ENCODE assay signal across 51 mouse cellular contexts in genomic region chr3:94305457-94305856, GRCm38 (mm10). TPM values are rescaled to one million over a fixed set of nuclear protein-coding genes. Genes with fewer than 3 reads are reported as not detected.
"Had no signal": no experiment of that assay in that cellular context is flagged by ENCODE, and none has a peak within 500 bp of the region (broad histone marks: within the 10 kb centered on the region; RNA-seq: fewer than 3 reads in every experiment).

No protein-coding gene starts in this region.

- H3K27ac ChIP-seq: heart, embryonic 13.5 days; heart, embryonic 15.5 days; hindbrain, embryonic 10.5 days; hindbrain, embryonic 12.5 days; hindbrain, embryonic 13.5 days; hindbrain, embryonic 14.5 days; hindbrain, embryonic 15.5 days; hindbrain, postnatal 0 days; intestine, embryonic 15.5 days; kidney, embryonic 15.5 days; kidney, postnatal 0 days; layer of hippocampus, adult 2 months; left cerebral cortex, adult 2 months had no signal

- H3K36me3 ChIP-seq: heart, embryonic 12.5 days; heart, embryonic 13.5 days; heart, embryonic 15.5 days; hindbrain, embryonic 10.5 days; hindbrain, embryonic 12.5 days; hindbrain, embryonic 13.5 days; hindbrain, embryonic 15.5 days; intestine, embryonic 15.5 days; kidney, embryonic 15.5 days had no signal

- H3K9me3 ChIP-seq: heart, embryonic 12.5 days; heart, embryonic 15.5 days; hindbrain, embryonic 10.5 days; hindbrain, embryonic 12.5 days; hindbrain, embryonic 13.5 days; hindbrain, embryonic 15.5 days; intestine, embryonic 15.5 days; kidney, embryonic 15.5 days had no signal

- H3K9ac ChIP-seq: heart, embryonic 12.5 days; heart, embryonic 13.5 days; heart, embryonic 15.5 days; hindbrain, embryonic 12.5 days; hindbrain, embryonic 13.5 days; hindbrain, embryonic 14.5 days; hindbrain, embryonic 15.5 days; intestine, embryonic 15.5 days; kidney, embryonic 15.5 days had no signal

- H3K4me1 ChIP-seq: heart, embryonic 12.5 days; heart, embryonic 15.5 days; hindbrain, embryonic 10.5 days; intestine, embryonic 15.5 days had no signal

- H3K4me3 ChIP-seq: heart, embryonic 12.5 days; heart, embryonic 13.5 days; heart, embryonic 15.5 days; hindbrain, embryonic 10.5 days; hindbrain, embryonic 12.5 days; hindbrain, embryonic 13.5 days; hindbrain, embryonic 15.5 days; intestine, embryonic 15.5 days; kidney, embryonic 15.5 days; layer of hippocampus, adult 2 months; left cerebral cortex, adult 2 months had no signal

- DNase-seq: heart, postnatal 10 days; heart, postnatal 14 days; heart, postnatal 36 days; heart, postnatal 4 days; kidney, adult 11 months; kidney, adult 18-20 months; kidney, adult 2 months; kidney, adult 8-10 months; kidney, adult 9 months; kidney, postnatal 10 days; kidney, postnatal 14 days; kidney, postnatal 25 days; kidney, postnatal 36 days; kidney, postnatal 4 days; layer of hippocampus, adult 9-11 months; layer of hippocampus, postnatal 36 days had no signal

- H3K27me3 ChIP-seq: heart, embryonic 12.5 days; heart, embryonic 13.5 days; heart, embryonic 15.5 days; hindbrain, embryonic 12.5 days; hindbrain, embryonic 15.5 days; intestine, embryonic 15.5 days; kidney, embryonic 15.5 days had no signal

RNA-seq across cellular contexts. Expression of gene Them5, which starts 36.4 kb away (rescaled TPM):
- total RNA-seq: heart, postnatal 10 days; heart, postnatal 14 days; heart, postnatal 25 days; heart, postnatal 36 days; heart, postnatal 4 days; hematopoietic stem cell, adult 5-6 weeks; hindbrain, postnatal 0 days; layer of hippocampus, adult 18-20 months; layer of hippocampus, adult 2 months; layer of hippocampus, adult 8-10 months; layer of hippocampus, postnatal 10 days; layer of hippocampus, postnatal 14 days; layer of hippocampus, postnatal 25 days; layer of hippocampus, postnatal 36 days; left cerebral cortex, adult 18-20 months; left cerebral cortex, adult 2 months had no signal
- polyA plus RNA-seq: heart, embryonic 12.5 days; heart, embryonic 13.5 days; heart, embryonic 14.5 days; heart, postnatal 0 days; hindbrain, embryonic 10.5 days; hindbrain, embryonic 11.5 days; hindbrain, embryonic 12.5 days; hindbrain, embryonic 14.5 days; inflammation-experienced regulatory T-cells, adult 6 months; intestine, embryonic 14.5 days; intestine, embryonic 15.5 days; intestine, postnatal 0 days; kidney, embryonic 14.5 days; kidney, embryonic 15.5 days; kidney, embryonic 16.5 days; large intestine, adult 2 months had no signal

RNA-seq across cellular contexts. Expression of gene Gm4778, which starts 41.6 kb away (rescaled TPM):
- total RNA-seq: heart, postnatal 10 days; heart, postnatal 14 days; heart, postnatal 25 days; heart, postnatal 36 days; heart, postnatal 4 days; hematopoietic stem cell, adult 5-6 weeks; hindbrain, postnatal 0 days; layer of hippocampus, adult 18-20 months; layer of hippocampus, adult 2 months; layer of hippocampus, adult 8-10 months; layer of hippocampus, postnatal 10 days; layer of hippocampus, postnatal 14 days; layer of hippocampus, postnatal 25 days; layer of hippocampus, postnatal 36 days; left cerebral cortex, adult 18-20 months; left cerebral cortex, adult 2 months had no signal
- polyA plus RNA-seq: heart, embryonic 11.5 days; heart, embryonic 12.5 days; heart, embryonic 13.5 days; heart, embryonic 14.5 days; heart, embryonic 15.5 days; heart, embryonic 16.5 days; heart, postnatal 0 days; hindbrain, embryonic 10.5 days; hindbrain, embryonic 11.5 days; hindbrain, embryonic 12.5 days; hindbrain, embryonic 13.5 days; hindbrain, embryonic 14.5 days; hindbrain, embryonic 15.5 days; hindbrain, embryonic 16.5 days; hindbrain, postnatal 0 days; inflammation-experienced regulatory T-cells, adult 6 months; intestine, embryonic 14.5 days; intestine, embryonic 15.5 days; intestine, embryonic 16.5 days; intestine, postnatal 0 days; kidney, adult 2 months; kidney, embryonic 14.5 days; kidney, embryonic 15.5 days; kidney, embryonic 16.5 days; kidney, postnatal 0 days; large intestine, adult 2 months had no signal

RNA-seq across cellular contexts. Expression of gene C2cd4d, which starts 56.8 kb away (rescaled TPM):
- total RNA-seq: heart, postnatal 25 days; heart, postnatal 4 days; hematopoietic stem cell, adult 5-6 weeks; layer of hippocampus, postnatal 36 days had no signal
- polyA plus RNA-seq: inflammation-experienced regulatory T-cells, adult 6 months had no signal
